Mouse (Mus musculus) midbrain, embryonic 15.5 days (tissue): ENCODE measurements at regions not wholly inside any gene's neighbourhood (a gene's known extent, or its start where the extent isn't known, plus 50 kb on each side); places are given as distances from the start of the nearest gene placed in this dataset.

Experiments used
- ATAC-seq: fragments of 200-750 bp; cut with Nextera tagmentation; replicated peaks from 2 replicates; pipeline ENCODE4 v1.8.0; 2017; ENCODE audit warnings: moderate TSS enrichment
- H3K27ac ChIP-seq: fragments of 300-500 bp; sonication (generic); 2 replicates; pipeline ENCODE4 v1.5.1; 2015; ENCODE audit warnings: mild to moderate bottlenecking, inconsistent platforms
- H3K27me3 ChIP-seq: fragments of 300-500 bp; sonication (generic); replicated peaks from 2 replicates; pipeline ENCODE4 v1.6.1; 2015; ENCODE audit warnings: inconsistent platforms
- H3K36me3 ChIP-seq: fragments of 300-500 bp; sonication (generic); replicated peaks from 2 replicates; pipeline ENCODE4 v1.6.1; 2015; ENCODE audit warnings: inconsistent platforms
- H3K4me1 ChIP-seq: fragments of 300-500 bp; sonication (generic); 2 replicates; pipeline ENCODE4 v1.6.1; 2015; ENCODE audit warnings: inconsistent platforms
- H3K4me2 ChIP-seq: fragments of 300-500 bp; sonication (generic); 2 replicates; pipeline ENCODE4 v1.6.1; 2015; ENCODE audit warnings: inconsistent platforms, mild to moderate bottlenecking, moderate library complexity
- H3K4me3 ChIP-seq: fragments of 300-500 bp; sonication (generic); 2 replicates; pipeline ENCODE4 v1.5.1; 2015; ENCODE audit warnings: mild to moderate bottlenecking, inconsistent platforms
- H3K9ac ChIP-seq: fragments of 300-500 bp; sonication (generic); 2 replicates; pipeline ENCODE4 v1.6.1; 2015; ENCODE audit warnings: mild to moderate bottlenecking, inconsistent platforms
- H3K9me3 ChIP-seq: fragments of 300-500 bp; sonication (generic); 2 replicates; pipeline ENCODE4 v1.6.1; 2016; ENCODE audit warnings: inconsistent platforms
- WGBS: fragments of 180-500 bp; shearing (Covaris S2); methylation state at CpG from one replicate; pipeline ENCODE4 v1.1.7; 2015; ENCODE audit warnings: mixed read lengths; 5-methylcytosine and 5-hydroxymethylcytosine counted together

- H3K27ac ChIP-seq: no peak overlapping the region
- no peaks in the 10 kb centered on the region for H3K27me3 ChIP-seq
- H3K4me1 ChIP-seq: no peaks in the 10 kb centered on the region
- 0 out of 2 replicates have a peak, but pooled peaks have one; percentile 27 for ATAC-seq
- no peaks in the 10 kb centered on the region for H3K9me3 ChIP-seq
- H3K9ac ChIP-seq: no peak overlapping the region
- H3K4me2 ChIP-seq: no peak overlapping the region
- no peak overlapping the region for H3K4me3 ChIP-seq
- H3K36me3 ChIP-seq: no peaks in the 10 kb centered on the region
- 82% methylated on average over 16 of the region's 16 CpGs for WGBS
Observed at GRCm38 (mm10) chr2:114918420-114919332, 263.9 kb upstream of the Dph6 start.

GRCm38 (mm10) chr2:114923911-114924310, 269.1 kb upstream of the Dph6 start:
- Histone ChIP-seq H3K4me1 (no peaks in the 10 kb centered on the region), H3K9ac (no peak overlapping the region), H3K4me3 (no peak overlapping the region), H3K27me3 (no peaks in the 10 kb centered on the region), H3K27ac (no peak overlapping the region), H3K9me3 (no peaks in the 10 kb centered on the region), H3K4me2 (no peak overlapping the region), H3K36me3 (no peaks in the 10 kb centered on the region)
- 79% methylated on average over 2 of the region's 2 CpGs for WGBS
- ATAC-seq: no peak

- ATAC-seq: peak; percentile 62; the same call in 1 of the 2 replicates
- H3K36me3 ChIP-seq: no peaks in the 10 kb centered on the region
- WGBS: 75% methylated on average over 3 of the region's 3 CpGs
- no peak overlapping the region for H3K4me3 ChIP-seq
- no peaks in the 10 kb centered on the region for H3K27me3 ChIP-seq
- H3K9ac ChIP-seq: no peak overlapping the region
- H3K4me1 ChIP-seq: no peaks in the 10 kb centered on the region
- no peak overlapping the region for H3K27ac ChIP-seq
- H3K9me3 ChIP-seq: no peaks in the 10 kb centered on the region
- H3K4me2 ChIP-seq: no peak overlapping the region
Observed at GRCm38 (mm10) chr2:114935436-114935835, 280.7 kb upstream of the Dph6 start.

DNA sequence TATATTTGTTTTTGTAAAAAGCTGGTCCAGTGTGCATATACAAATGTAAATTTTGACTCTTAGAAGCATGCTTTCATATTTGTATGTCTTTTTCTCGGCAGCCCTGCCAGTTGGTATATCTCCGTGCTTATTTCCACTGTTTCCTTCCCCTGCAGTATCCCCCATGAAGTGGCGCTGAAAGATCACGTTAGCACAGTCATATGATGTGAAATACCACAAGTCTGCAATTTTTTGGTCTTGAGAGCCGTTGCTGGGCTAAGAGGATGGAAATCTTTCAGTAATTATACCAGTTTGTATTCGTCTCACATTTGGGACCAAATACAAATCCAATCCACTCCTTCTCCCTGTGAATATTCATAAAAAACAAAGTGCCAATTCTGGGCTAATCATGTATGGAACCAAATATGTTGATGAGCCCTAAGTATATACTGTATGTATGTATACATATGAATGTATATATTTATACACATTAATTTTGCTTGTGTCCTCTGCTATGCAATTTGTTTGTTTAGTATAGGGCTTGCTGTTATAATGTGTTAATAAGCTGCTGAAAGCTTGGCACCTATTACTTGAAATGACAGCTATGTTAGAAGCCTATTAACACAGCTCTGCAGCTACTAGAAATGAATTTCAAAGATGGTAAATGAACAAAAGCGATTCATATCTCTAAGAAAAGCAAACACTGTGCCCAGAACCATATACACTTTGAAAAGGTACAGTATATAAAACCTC, 283.8 kb upstream of the Dph6 start:
- Histone ChIP-seq H3K27me3 (no peaks in the 10 kb centered on the region), H3K4me2 (no peak overlapping the region), H3K27ac (no peak overlapping the region), H3K9ac (no peak overlapping the region), H3K36me3 (no peaks in the 10 kb centered on the region), H3K4me1 (no peaks in the 10 kb centered on the region), H3K4me3 (no peak overlapping the region), H3K9me3 (no peaks in the 10 kb centered on the region)
- ATAC-seq: 0 out of 2 replicates have a peak, but pooled peaks have one; percentile 39
- WGBS: 64% methylated on average over 7 of the region's 7 CpGs

GRCm38 (mm10) chr2:114966111-114966510, 311.3 kb upstream of the Dph6 start:
- Histone ChIP-seq H3K4me3 (no peak overlapping the region), H3K9me3 (no peaks in the 10 kb centered on the region), H3K27ac (no peak overlapping the region), H3K36me3 (no peaks in the 10 kb centered on the region), H3K27me3 (no peaks in the 10 kb centered on the region), H3K4me2 (no peak overlapping the region), H3K9ac (no peak overlapping the region), H3K4me1 (0 out of 2 replicates have a peak, but pooled peaks cover 3% of the 10 kb centered on the region)
- 84% methylated on average over 3 of the region's 3 CpGs for WGBS
- ATAC-seq: no peak

- no peak for ATAC-seq
- WGBS: 53% methylated on average over 1 of the region's 1 CpGs
Observed at GRCm38 (mm10) chr2:114968651-114969050, 313.9 kb upstream of the Dph6 start.

DNA sequence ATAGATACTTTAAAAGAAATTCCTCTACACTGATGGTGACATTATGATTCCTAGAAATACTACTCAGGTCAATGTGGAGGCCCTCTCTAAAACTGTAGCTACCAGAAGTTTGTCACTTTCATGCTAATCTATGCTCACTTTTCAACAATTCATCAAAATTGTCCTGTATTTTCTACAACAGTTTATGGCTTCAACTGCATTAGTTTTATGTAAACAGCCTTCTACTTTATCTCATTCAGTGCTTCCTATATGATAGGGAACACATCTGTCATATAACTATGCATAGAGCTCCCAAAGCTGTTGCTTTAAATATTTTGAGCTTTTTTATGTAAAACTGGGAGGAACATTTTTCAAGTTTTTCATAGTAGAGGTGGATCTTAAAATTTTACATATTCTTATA, 338.7 kb upstream of the Dph6 start:
- no peaks in the 10 kb centered on the region for H3K27me3 ChIP-seq
- H3K9me3 ChIP-seq: no peaks in the 10 kb centered on the region
- H3K4me1 ChIP-seq: no peaks in the 10 kb centered on the region
- no peak overlapping the region for H3K9ac ChIP-seq
- no peak overlapping the region for H3K4me3 ChIP-seq
- no peaks in the 10 kb centered on the region for H3K36me3 ChIP-seq
- no peak for ATAC-seq
- H3K27ac ChIP-seq: no peak overlapping the region
- no peak overlapping the region for H3K4me2 ChIP-seq

More at GRCm38 (mm10) chr2:114968651-114969050, 313.9 kb upstream of the Dph6 start:
- no peak overlapping the region for H3K4me2 ChIP-seq
- H3K27ac ChIP-seq: no peak overlapping the region
- 0 out of 2 replicates have a peak, but pooled peaks cover 3% of the 10 kb centered on the region for H3K4me1 ChIP-seq
- no peak overlapping the region for H3K9ac ChIP-seq
- H3K27me3 ChIP-seq: no peaks in the 10 kb centered on the region
- no peaks in the 10 kb centered on the region for H3K9me3 ChIP-seq
- H3K36me3 ChIP-seq: no peaks in the 10 kb centered on the region
- H3K4me3 ChIP-seq: no peak overlapping the region

GRCm38 (mm10) chr2:114993882-114994281, 339.1 kb upstream of the Dph6 start:
- Histone ChIP-seq H3K27me3 (no peaks in the 10 kb centered on the region), H3K9ac (no peak overlapping the region), H3K4me3 (no peak overlapping the region), H3K27ac (no peak overlapping the region), H3K4me2 (no peak overlapping the region), H3K4me1 (no peaks in the 10 kb centered on the region), H3K9me3 (no peaks in the 10 kb centered on the region), H3K36me3 (no peaks in the 10 kb centered on the region)
- no peak for ATAC-seq
- 86% methylated on average over 2 of the region's 2 CpGs for WGBS

- Histone ChIP-seq H3K36me3 (no peaks in the 10 kb centered on the region), H3K27me3 (no peaks in the 10 kb centered on the region), H3K9ac (no peak overlapping the region), H3K4me2 (no peak overlapping the region), H3K9me3 (no peaks in the 10 kb centered on the region), H3K4me1 (no peaks in the 10 kb centered on the region), H3K4me3 (no peak overlapping the region), H3K27ac (no peak overlapping the region)
- ATAC-seq: no peak
- WGBS: 85% methylated on average over 2 of the region's 2 CpGs
Observed at GRCm38 (mm10) chr2:114994691-114995347, 340.1 kb upstream of the Dph6 start.

- no peak overlapping the region for H3K27ac ChIP-seq
- WGBS: 90% methylated on average over 1 of the region's 1 CpGs
- ATAC-seq: no peak
- H3K9me3 ChIP-seq: no peaks in the 10 kb centered on the region
- no peak overlapping the region for H3K4me2 ChIP-seq
- no peak overlapping the region for H3K9ac ChIP-seq
- H3K27me3 ChIP-seq: no peaks in the 10 kb centered on the region
- no peaks in the 10 kb centered on the region for H3K4me1 ChIP-seq
- no peak overlapping the region for H3K4me3 ChIP-seq
- H3K36me3 ChIP-seq: no peaks in the 10 kb centered on the region
Observed at GRCm38 (mm10) chr2:115013916-115014315, 359.2 kb upstream of the Dph6 start.

- Histone ChIP-seq H3K9me3 (no peaks in the 10 kb centered on the region), H3K36me3 (no peaks in the 10 kb centered on the region), H3K27me3 (no peaks in the 10 kb centered on the region), H3K4me3 (no peak overlapping the region), H3K4me2 (no peak overlapping the region), H3K4me1 (0 out of 2 replicates have a peak, but pooled peaks cover 2% of the 10 kb centered on the region), H3K27ac (no peak overlapping the region), H3K9ac (no peak overlapping the region)
- 96% methylated on average over 3 of the region's 3 CpGs for WGBS
- no peak for ATAC-seq
Observed at GRCm38 (mm10) chr2:115026777-115027176, 372.0 kb upstream of the Dph6 start.

DNA sequence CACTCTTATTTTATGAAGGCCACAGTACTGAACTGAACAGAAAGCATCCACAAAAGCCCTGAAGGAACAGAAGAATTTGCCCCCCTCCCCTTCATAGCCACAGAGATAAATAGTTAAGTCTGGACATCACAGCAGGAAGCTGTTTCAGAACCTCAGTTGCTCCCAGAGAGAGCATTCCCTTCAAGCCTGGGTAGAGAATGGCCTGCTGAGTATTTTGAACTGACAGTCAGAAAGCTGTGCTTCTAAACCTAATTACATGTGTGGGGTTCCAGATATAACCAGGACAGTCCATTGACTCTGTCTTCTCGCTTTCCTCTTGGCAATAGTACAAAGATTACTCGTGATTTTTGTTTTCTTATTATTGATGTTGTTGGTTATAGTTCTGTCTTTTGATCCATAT, 376.4 kb upstream of the Dph6 start:
- no peaks in the 10 kb centered on the region for H3K36me3 ChIP-seq
- no peak overlapping the region for H3K9ac ChIP-seq
- ATAC-seq: peak; percentile 48; the same call in 1 of the 2 replicates
- no peaks in the 10 kb centered on the region for H3K9me3 ChIP-seq
- H3K4me1 ChIP-seq: 0 out of 2 replicates have a peak, but pooled peaks cover 2% of the 10 kb centered on the region
- no peak overlapping the region for H3K27ac ChIP-seq
- no peaks in the 10 kb centered on the region for H3K27me3 ChIP-seq
- H3K4me2 ChIP-seq: no peak overlapping the region
- H3K4me3 ChIP-seq: no peak overlapping the region
- WGBS: 44% methylated on average over 2 of the region's 2 CpGs
